Mouse (Mus musculus): Measurements from ENCODE around the gene Cbr2. TPM values are rescaled to one million over a fixed set of nuclear protein-coding genes. Genes with fewer than 3 reads are reported as not detected.

Cbr2 gene
- polyA plus RNA-seq, 1 experiment: 51.7 TPM

DNA sequence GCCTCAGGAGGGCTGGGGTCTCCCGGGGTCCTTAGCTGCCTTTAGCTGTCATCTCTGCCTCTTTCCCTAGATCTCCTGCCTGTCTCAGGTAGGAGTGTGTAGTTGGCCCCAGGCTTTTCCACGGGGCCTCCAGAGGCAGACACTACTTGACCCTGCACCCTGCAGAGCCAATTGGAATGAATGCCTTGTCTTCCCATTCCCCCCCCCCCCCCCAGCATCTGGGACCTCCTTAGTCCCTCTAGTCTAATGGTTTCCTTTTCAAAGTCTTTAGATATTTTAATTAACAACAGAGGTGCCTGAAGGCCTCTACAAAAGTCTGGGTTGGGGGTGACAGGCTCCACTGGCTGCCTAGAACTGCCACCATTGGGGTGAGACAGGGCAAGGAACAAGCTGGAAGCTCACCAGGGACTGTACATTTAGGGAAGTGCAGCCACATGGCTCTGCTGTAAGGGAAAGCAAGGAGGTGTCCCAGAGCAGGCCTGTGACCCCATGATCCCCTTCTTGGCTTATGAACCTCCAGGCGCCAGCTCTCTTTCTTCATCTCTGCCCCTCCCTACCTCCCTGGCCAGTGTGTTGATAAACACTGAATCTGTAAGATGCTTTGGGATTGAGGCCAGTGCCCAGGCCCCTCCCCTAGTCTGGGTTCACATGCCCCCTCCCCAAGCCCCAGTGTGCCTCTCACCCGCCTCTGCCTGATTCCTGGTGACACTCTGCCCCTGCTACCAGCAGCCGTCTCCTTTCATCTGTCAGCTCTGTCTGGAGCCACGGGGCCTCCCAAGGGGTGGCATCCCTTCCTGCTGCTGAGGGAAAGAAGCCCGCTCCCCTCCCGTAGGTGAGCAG, 27.2 kb downstream of the Cbr2 start:
- Histone ChIP-seq H3K36me3 (ENCODE audit: control insufficient read depth, insufficient read depth) (peaks cover 39% of the 10 kb centered on the region), H3K4me3 (ENCODE audit: insufficient read depth, poor library complexity, severe bottlenecking) (no peak overlapping the region), H3K79me3 (ENCODE audit: low read depth) (no peaks in the 10 kb centered on the region), H3K27me3 (ENCODE audit: control insufficient read depth, insufficient read depth, insufficient read length) (no peaks in the 10 kb centered on the region), H3K79me2 (ENCODE audit: control insufficient read depth, insufficient read depth) (peaks cover 17% of the 10 kb centered on the region), H3ac (ENCODE audit: control insufficient read depth, insufficient read length, low read depth) (peak overlapping the region; percentile 22)
- TF ChIP-seq MYOG (IDR thresholded peaks at IDR 0.05; ENCODE audit: control insufficient read depth, extremely low read depth, insufficient read length) (no peak), MYOD1 (IDR thresholded peaks at IDR 0.05; ENCODE audit: control insufficient read depth, insufficient read length, low read depth) (no peak), USF1 (IDR thresholded peaks at IDR 0.05; ENCODE audit: low read depth) (no peak), MAX (IDR thresholded peaks at IDR 0.05) (no peak)

DNA sequence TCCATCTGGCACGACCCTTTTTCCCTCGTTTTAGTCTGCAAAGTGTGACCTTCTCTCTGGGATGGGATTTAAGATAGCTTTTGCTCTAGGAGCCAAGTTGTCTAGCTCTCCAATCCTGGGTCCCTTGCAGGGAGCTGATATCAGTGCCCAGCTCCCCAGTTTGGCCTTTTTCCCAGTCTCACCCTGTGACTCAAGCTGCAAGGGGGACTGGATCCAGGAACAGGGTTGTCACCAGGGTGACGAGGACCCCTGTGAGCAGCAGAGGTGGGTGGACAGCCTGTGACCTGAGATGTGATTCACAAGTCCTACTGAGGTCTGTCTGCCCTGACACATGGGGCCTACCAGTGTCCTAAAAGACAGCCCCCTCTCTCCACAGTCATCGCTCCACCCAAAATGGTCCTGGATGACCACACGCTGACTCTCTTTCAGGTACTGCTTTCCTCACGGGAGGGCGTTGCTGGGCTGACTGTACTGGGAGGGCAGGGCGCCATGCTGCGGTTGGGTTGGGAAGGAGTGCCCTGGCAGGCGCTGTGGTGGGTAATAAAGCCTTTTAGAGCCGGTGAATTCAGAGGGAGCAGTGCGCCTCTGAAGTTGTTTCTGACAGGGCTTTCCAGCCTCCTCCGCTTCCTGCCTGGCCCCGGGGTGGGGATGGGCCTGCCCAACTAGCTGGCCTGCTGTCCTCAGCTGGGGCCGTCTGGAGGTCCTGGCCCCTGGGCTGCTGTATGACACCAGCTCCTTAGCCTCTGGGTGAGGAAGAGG, 28.0 kb downstream of the Cbr2 start:
- H3K27me3 ChIP-seq (ENCODE audit: control insufficient read depth, insufficient read depth, insufficient read length): no peaks in the 10 kb centered on the region
- peaks cover 5% of the 10 kb centered on the region for H3K79me3 ChIP-seq (ENCODE audit: low read depth)
- H3K36me3 ChIP-seq (ENCODE audit: control insufficient read depth, insufficient read depth): peaks cover 36% of the 10 kb centered on the region
- H3K79me2 ChIP-seq (ENCODE audit: control insufficient read depth, insufficient read depth): peaks cover 25% of the 10 kb centered on the region
- TF ChIP-seq FOSL1 (IDR thresholded peaks at IDR 0.05; ENCODE audit: insufficient read depth, low read length, poor library complexity, severe bottlenecking) (peak; percentile 2), CTCF (IDR thresholded peaks at IDR 0.05; ENCODE audit: control insufficient read depth, insufficient read depth, insufficient read length) (peak; percentile 39), MAX (IDR thresholded peaks at IDR 0.05) (no peak)
- no peak overlapping the region for H3K4me3 ChIP-seq (ENCODE audit: insufficient read depth, poor library complexity, severe bottlenecking)
- peak overlapping the region; percentile 22 for H3ac ChIP-seq (ENCODE audit: control insufficient read depth, insufficient read length, low read depth)

DNA sequence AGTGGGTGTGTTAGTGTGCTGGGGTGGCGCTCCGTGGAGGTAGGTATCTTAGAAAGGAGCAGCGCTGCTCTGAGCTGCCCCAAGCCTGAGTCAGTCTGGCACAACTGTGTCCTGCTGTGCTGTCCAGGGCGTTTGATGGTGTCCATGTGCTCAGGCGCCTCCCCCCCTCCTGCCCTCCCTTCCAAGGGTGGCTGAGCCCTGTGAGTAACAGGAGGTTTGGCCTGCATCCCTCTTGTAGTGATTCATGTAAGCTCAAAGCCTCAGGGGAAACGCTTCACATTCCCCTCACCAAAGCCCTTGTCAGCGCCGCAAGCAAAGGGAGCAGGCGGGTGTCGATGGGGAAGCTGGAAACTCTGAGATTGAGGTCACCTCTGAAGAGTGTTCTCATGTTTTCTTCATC, 34.2 kb downstream of the Cbr2 start:
- Histone ChIP-seq H3K27me3 (ENCODE audit: control insufficient read depth, insufficient read depth, insufficient read length) (no peaks in the 10 kb centered on the region), H3K36me3 (ENCODE audit: control insufficient read depth, insufficient read depth) (peaks cover 54% of the 10 kb centered on the region), H3ac (ENCODE audit: control insufficient read depth, insufficient read length, low read depth) (no peak overlapping the region), H3K4me3 (ENCODE audit: insufficient read depth, poor library complexity, severe bottlenecking) (no peak overlapping the region), H3K79me2 (ENCODE audit: control insufficient read depth, insufficient read depth) (peaks cover 71% of the 10 kb centered on the region), H3K79me3 (ENCODE audit: low read depth) (peaks cover 15% of the 10 kb centered on the region)
- TF ChIP-seq CTCF (IDR thresholded peaks at IDR 0.05; ENCODE audit: control insufficient read depth, insufficient read depth, insufficient read length) (no peak), CEBPB (IDR thresholded peaks at IDR 0.05; ENCODE audit: low read depth) (no peak), MYOG (IDR thresholded peaks at IDR 0.05; ENCODE audit: control insufficient read depth, extremely low read depth, insufficient read length) (no peak), USF1 (IDR thresholded peaks at IDR 0.05; ENCODE audit: low read depth) (no peak), MYOD1 (IDR thresholded peaks at IDR 0.05; ENCODE audit: control insufficient read depth, insufficient read length, low read depth) (peak; percentile 51), FOSL1 (IDR thresholded peaks at IDR 0.05; ENCODE audit: insufficient read depth, low read length, poor library complexity, severe bottlenecking) (peak; percentile 12), MAX (IDR thresholded peaks at IDR 0.05) (peak; percentile 98)

DNA sequence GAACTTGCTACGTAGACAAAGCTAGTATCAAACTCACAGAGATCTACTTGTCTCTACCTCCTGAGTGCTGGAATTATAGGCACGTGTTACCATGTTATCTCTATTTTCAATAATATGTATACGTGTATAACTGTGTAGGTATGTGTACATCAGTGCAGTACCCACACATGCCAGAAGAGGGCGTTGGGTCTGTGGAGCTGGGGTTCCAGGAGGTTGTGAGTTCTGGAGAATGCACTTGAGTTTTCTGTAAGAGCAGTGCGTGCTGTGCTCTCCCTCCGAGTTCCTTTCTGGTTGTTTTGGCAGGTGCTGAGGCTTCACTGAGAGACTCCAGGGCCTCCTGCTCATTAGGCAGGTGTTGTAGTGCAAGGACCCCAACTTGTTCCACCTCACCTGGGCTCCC, 35.3 kb downstream of the Cbr2 start:
- H3K36me3 ChIP-seq (ENCODE audit: control insufficient read depth, insufficient read depth): peaks cover 55% of the 10 kb centered on the region
- H3K4me3 ChIP-seq (ENCODE audit: insufficient read depth, poor library complexity, severe bottlenecking): no peak overlapping the region
- peaks cover 82% of the 10 kb centered on the region for H3K79me2 ChIP-seq (ENCODE audit: control insufficient read depth, insufficient read depth)
- TF ChIP-seq MAX (IDR thresholded peaks at IDR 0.05) (no peak), FOSL1 (IDR thresholded peaks at IDR 0.05; ENCODE audit: insufficient read depth, low read length, poor library complexity, severe bottlenecking) (no peak), USF1 (IDR thresholded peaks at IDR 0.05; ENCODE audit: low read depth) (no peak), MYOG (IDR thresholded peaks at IDR 0.05; ENCODE audit: control insufficient read depth, extremely low read depth, insufficient read length) (no peak), CEBPB (IDR thresholded peaks at IDR 0.05; ENCODE audit: low read depth) (no peak), MYOD1 (IDR thresholded peaks at IDR 0.05; ENCODE audit: control insufficient read depth, insufficient read length, low read depth) (no peak), CTCF (IDR thresholded peaks at IDR 0.05; ENCODE audit: control insufficient read depth, insufficient read depth, insufficient read length) (no peak)
- H3K79me3 ChIP-seq (ENCODE audit: low read depth): peaks cover 15% of the 10 kb centered on the region
- no peaks in the 10 kb centered on the region for H3K27me3 ChIP-seq (ENCODE audit: control insufficient read depth, insufficient read depth, insufficient read length)
- H3ac ChIP-seq (ENCODE audit: control insufficient read depth, insufficient read length, low read depth): no peak overlapping the region

DNA sequence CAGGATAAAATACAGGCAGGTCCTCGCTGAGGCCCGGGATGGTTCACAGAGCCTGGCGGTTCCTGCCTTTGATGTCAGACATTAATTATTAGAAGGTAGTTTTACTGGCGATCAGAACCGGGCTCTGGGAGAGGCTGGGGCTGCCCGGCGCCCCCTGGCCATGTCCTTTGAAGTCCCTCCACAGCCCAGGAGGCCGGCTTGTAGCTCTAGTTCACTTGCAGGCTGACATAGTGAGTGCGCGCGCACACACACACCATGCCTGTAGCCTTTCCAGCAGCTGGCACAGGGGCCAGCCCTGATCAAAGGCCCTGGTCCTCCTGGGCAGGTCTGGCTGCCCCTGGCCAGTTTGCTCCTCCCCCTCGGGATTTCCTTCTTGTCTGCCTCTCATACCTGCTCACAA, 36.3 kb downstream of the Cbr2 start:
- no peak for TF ChIP-seq MYOD1 (IDR thresholded peaks at IDR 0.05; ENCODE audit: control insufficient read depth, insufficient read length, low read depth)
- no peak for TF ChIP-seq MAX (IDR thresholded peaks at IDR 0.05)
- TF ChIP-seq USF1 (IDR thresholded peaks at IDR 0.05; ENCODE audit: low read depth): no peak
- TF ChIP-seq FOSL1 (IDR thresholded peaks at IDR 0.05; ENCODE audit: insufficient read depth, low read length, poor library complexity, severe bottlenecking): no peak
- TF ChIP-seq MYOG (IDR thresholded peaks at IDR 0.05; ENCODE audit: control insufficient read depth, extremely low read depth, insufficient read length): no peak
- TF ChIP-seq CTCF (IDR thresholded peaks at IDR 0.05; ENCODE audit: control insufficient read depth, insufficient read depth, insufficient read length): no peak
- no peak for TF ChIP-seq CEBPB (IDR thresholded peaks at IDR 0.05; ENCODE audit: low read depth)
- Histone ChIP-seq H3K79me3 (ENCODE audit: low read depth) (peaks cover 19% of the 10 kb centered on the region), H3K27me3 (ENCODE audit: control insufficient read depth, insufficient read depth, insufficient read length) (no peaks in the 10 kb centered on the region), H3K36me3 (ENCODE audit: control insufficient read depth, insufficient read depth) (peaks cover 52% of the 10 kb centered on the region), H3K79me2 (ENCODE audit: control insufficient read depth, insufficient read depth) (peaks cover 78% of the 10 kb centered on the region), H3K4me3 (ENCODE audit: insufficient read depth, poor library complexity, severe bottlenecking) (no peak overlapping the region), H3ac (ENCODE audit: control insufficient read depth, insufficient read length, low read depth) (no peak overlapping the region)

All from C2C12 (cell line).